Mouse (Mus musculus) forebrain, embryonic 16.5 days (tissue): ENCODE results near the gene Cd274. TPM values are rescaled to one million over a fixed set of nuclear protein-coding genes. Genes with fewer than 3 reads are reported as not detected.

Experiments used
- ATAC-seq: fragments of 200-750 bp; cut with Nextera tagmentation; 2 replicates; pipeline ENCODE4 v1.8.0; 2017; ENCODE audit warnings: mild to moderate bottlenecking, moderate library complexity
- H3K27ac ChIP-seq: fragments of 300-500 bp; sonication (generic); 2 replicates; pipeline ENCODE4 v1.5.1; 2014; ENCODE audit warnings: low read length, control low read depth
- H3K27me3 ChIP-seq: fragments of 300-500 bp; sonication (generic); replicated peaks from 2 replicates; pipeline ENCODE4 v1.6.1; 2014; ENCODE audit warnings: low read length; ENCODE audit not compliant: control insufficient read depth, insufficient read depth
- H3K36me3 ChIP-seq: fragments of 300-500 bp; sonication (generic); 2 replicates; pipeline ENCODE4 v1.6.1; 2014; ENCODE audit not compliant: control insufficient read depth, insufficient read depth
- H3K4me1 ChIP-seq: fragments of 300-500 bp; sonication (generic); replicated peaks from 2 replicates; pipeline ENCODE4 v1.6.1; 2014; ENCODE audit warnings: low read length; ENCODE audit not compliant: control insufficient read depth, insufficient read depth
- H3K4me2 ChIP-seq: fragments of 300-500 bp; sonication (generic); 2 replicates; pipeline ENCODE4 v1.6.1; 2014; ENCODE audit warnings: mild to moderate bottlenecking, low read length, control low read depth
- H3K4me3 ChIP-seq: fragments of 300-500 bp; sonication (generic); replicated peaks from 2 replicates; pipeline ENCODE4 v1.5.1; 2014; ENCODE audit warnings: mild to moderate bottlenecking, low read length, control low read depth
- H3K9ac ChIP-seq: fragments of 300-500 bp; sonication (generic); replicated peaks from 2 replicates; pipeline ENCODE4 v1.6.1; 2014; ENCODE audit warnings: low read depth, low read length, control low read depth
- H3K9me3 ChIP-seq: fragments of 300-500 bp; sonication (generic); 2 replicates; pipeline ENCODE4 v1.6.1; 2016; ENCODE audit warnings: low read length; ENCODE audit not compliant: control insufficient read depth
- WGBS: fragments of 180-500 bp; shearing (Covaris S2); extraction: QIAGEN DNeasy Blood & Tissue Kit; methylation state at CpG from one replicate; pipeline ENCODE4 v1.1.7; 2014; 5-methylcytosine and 5-hydroxymethylcytosine counted together
- polyA plus RNA-seq: library from polyadenylated mRNA; unstranded; fragments of >200 nt; fragmentation: Nextera tagmentation; extraction: Ambion mirVana; gene quantifications from 2 replicates; pipeline ENCODE4 v1.2.1, GENCODE M21; 2015

The Cd274 gene
- polyA plus RNA-seq, 1 experiment from 2014 or later = 1.3 TPM

GRCm38 (mm10) chr19:29436793-29437479 is 69.7 kb downstream of the Cd274 start:
- H3K27ac ChIP-seq = no peak overlapping the region
- no peak for ATAC-seq
- no peak overlapping the region for H3K4me3 ChIP-seq
- no peak overlapping the region for H3K4me2 ChIP-seq
- H3K9me3 ChIP-seq = no peaks in the 10 kb centered on the region
- WGBS = 86% methylated on average over 18 of the region's 18 CpGs
- H3K9ac ChIP-seq = no peak overlapping the region
- no peaks in the 10 kb centered on the region for H3K36me3 ChIP-seq
- H3K4me1 ChIP-seq = no peaks in the 10 kb centered on the region
- no peaks in the 10 kb centered on the region for H3K27me3 ChIP-seq

Other genes with a start within 250 kb of the Cd274 start
- 18.2 and 19.9 TPM in 2 replicates for gene Jak2, start 115.6 kb upstream of the Cd274 start, polyA plus RNA-seq
- gene Insl6, start 42.1 kb upstream of the Cd274 start, polyA plus RNA-seq = 1.2 and 1.4 TPM in 2 replicates
- gene Rln1, start 32.8 kb upstream of the Cd274 start, polyA plus RNA-seq = 2.8 and 3.9 TPM in 2 replicates
- 101 and 111 TPM in 2 replicates for gene Plgrkt, start 65 bp upstream of the Cd274 start, polyA plus RNA-seq
- not detected in 2 replicates for gene Pdcd1lg2, start 43.5 kb downstream of the Cd274 start, polyA plus RNA-seq
- 13.4 and 14.0 TPM in 2 replicates for gene Ric1, start 154.8 kb downstream of the Cd274 start, polyA plus RNA-seq